Mouse (Mus musculus) ovary, adult 2 months (tissue): ENCODE measurements around the gene Cyp2w1. TPM values are rescaled to one million over a fixed set of nuclear protein-coding genes. Genes with fewer than 3 reads are reported as not detected.

Source experiments
- polyA plus RNA-seq: library from polyadenylated mRNA; depleted of rRNA; stranded (reverse); fragments of >200 nt; gene quantifications from 2 replicates; pipeline ENCODE4 v1.2.3, GENCODE M21; 2012; rRNA removed

Cyp2w1 gene
- polyA plus RNA-seq: 0.50 and 1.6 TPM in 2 replicates

DNA sequence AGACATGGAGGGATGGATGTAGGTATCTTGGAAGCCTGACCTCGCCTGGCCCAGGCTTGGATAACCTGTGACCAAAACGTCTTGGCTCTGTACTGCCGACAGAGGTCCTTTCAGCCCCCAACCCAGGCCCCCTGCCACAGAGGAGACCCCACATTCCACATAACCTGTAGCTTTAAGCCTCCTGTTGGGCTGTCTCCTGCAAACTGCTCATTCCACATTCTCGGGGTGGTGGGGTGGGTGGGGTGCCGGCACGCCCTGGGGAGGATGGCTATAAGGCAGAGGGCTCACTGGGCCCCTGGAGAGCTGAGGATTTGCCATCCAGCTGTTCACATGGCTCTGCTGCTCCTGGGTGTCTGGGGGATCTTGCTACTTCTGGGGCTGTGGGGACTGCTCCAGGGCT is at the start of gene Cyp2w1:
Cyp2w1 (plus strand) TSS at position 301 of the 400 bp plus-strand sequence.

DNA sequence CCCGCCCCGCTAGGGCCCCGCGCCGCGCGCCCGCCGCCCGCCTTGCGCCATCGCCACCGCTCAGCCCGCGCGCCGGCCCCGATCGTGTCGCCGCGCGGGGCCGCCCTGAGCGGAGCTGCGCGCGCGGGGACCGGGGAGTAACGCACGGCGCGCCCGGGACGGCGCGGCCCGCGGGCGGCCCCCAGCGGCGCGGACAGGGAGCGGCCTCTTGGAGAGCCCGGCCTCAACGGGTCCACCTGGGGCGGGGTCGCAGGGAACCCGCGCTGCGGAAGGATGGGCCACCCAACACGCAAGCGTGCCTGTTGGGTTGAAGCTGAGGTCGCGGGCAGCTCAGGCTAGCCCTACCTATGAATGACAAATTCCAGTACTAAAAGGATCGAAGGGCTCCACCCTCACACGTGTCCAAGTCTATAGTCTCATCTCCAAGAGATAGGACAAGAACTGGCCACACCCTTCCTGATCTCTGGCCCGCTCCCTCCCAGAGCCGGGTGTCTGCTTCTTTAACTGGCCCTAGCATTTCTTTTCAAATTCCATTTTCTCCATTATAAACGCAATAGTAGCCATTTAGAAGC is 26.9 kb upstream of the Cyp2w1 start, which contains the start of gene Adap1:
Adap1 (minus strand) TSS at position 228 of the 572 bp plus-strand sequence.

DNA sequence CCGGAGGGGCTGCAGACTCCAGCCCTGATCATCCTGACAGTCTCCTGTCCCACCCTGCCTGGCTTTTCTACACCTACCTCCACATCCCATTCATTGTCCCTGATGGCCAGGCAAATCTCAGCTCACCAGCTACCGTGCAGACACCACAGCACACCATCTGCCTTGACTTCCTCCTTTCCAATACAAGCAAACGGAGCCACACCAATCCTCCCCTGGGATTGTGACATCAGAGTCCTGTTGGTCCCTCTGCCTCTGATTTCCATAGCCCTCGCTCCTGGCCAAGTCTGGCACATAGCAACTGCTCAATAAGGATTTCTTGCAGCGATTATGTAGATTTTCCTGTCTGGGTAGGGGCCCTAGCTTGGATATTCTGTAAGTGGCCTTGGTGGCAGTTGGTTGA is 1.3 kb upstream of the Cyp2w1 start, which contains the start of gene Cox19:
Cox19 (minus strand) TSS at position 285 of the 400 bp plus-strand sequence.

DNA sequence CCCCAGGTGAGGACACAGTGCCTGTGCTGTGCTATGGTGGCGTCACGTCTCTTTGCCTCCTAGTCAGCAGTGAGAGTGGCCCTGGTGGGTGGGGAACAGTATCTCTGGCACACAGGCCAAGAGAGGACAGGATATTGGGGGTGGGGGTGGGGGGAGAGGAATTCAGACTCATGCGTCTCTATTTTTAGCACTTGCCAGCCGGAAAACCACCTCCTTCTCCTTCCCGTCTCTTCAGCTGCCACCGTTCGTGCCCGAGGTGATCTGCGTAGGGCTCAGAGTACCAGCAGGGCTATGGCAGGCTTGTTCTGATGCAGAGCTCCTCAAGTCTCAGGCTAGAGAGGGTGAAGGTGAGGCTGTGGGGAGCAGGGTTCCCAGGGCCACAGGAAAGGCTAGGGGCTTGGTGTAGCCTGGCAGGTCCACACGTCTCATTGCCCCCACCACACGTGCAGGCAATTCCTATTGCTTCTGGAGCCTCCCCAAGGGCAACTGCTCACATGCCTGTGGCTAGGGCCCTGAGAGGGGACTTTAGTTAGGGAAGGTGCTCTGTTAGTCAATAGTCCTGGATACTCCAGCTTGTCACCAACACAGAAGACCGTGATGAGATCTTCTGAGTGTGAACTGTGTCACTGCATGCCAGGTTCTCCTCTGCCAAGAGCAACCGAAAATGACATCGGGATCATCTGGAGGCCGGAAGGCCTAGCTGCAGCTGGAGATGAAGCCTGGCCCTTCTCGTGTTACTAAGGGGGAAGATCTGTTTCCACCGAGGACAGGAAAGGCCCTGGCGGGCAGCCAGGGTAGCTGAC is 25.3 kb downstream of the Cyp2w1 start, which contains the start of gene Gpr146:
Gpr146 (plus strand) TSS at position 230 of the 803 bp plus-strand sequence.

DNA sequence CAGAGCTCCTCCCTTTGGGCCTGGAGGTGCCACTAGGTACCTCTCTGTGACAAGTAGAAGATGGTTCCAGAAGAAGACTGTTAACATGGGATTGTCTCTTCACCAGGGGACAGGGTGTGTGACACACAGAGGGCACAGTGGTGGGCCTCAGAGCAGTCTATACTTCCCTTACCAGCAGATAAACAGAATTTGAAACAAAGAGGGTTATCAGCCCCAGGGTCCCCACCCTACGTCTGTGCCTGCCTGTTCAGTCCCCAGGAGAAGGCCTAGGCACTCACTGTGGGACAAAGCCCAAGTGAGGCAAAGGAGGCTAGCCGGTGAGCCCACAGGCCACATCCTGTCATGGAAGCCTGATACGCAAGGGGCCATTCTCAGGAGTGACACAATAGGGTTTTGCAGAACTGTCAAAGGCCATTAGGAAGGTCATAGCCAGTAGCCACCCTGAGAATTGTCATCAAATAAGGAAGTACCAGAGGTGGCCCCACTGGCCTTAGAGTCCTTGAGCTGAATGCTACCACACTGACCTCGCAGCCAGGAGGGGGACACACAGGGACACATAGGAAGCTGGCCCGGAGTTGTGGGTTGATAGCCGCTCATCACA is 52.5 kb downstream of the Cyp2w1 start, which contains the start of gene C130050O18Rik:
C130050O18Rik (plus strand) TSS at position 480 of the 601 bp plus-strand sequence.

Other genes starting within 250 kb of the Cyp2w1 start
- gene Prkar1b, start 202.6 kb upstream of the Cyp2w1 start, polyA plus RNA-seq: 23.6 and 25.0 TPM in 2 replicates
- gene Dnaaf5, start 202.4 kb upstream of the Cyp2w1 start, polyA plus RNA-seq: 40.9 and 59.5 TPM in 2 replicates
- 56.8 and 64.1 TPM in 2 replicates for gene Sun1, start 152.0 kb upstream of the Cyp2w1 start, polyA plus RNA-seq
- 306 and 544 TPM in 2 replicates for gene Get4, start 100.3 kb upstream of the Cyp2w1 start, polyA plus RNA-seq
- gene Adap1, start 27.0 kb upstream of the Cyp2w1 start, polyA plus RNA-seq: 6.9 and 7.4 TPM in 2 replicates
- gene Cox19, start 1.2 kb upstream of the Cyp2w1 start, polyA plus RNA-seq: 56.4 and 75.0 TPM in 2 replicates
- gene Gpr146, start 25.1 kb downstream of the Cyp2w1 start, polyA plus RNA-seq: 30.7 and 31.7 TPM in 2 replicates
- gene C130050O18Rik, start 52.7 kb downstream of the Cyp2w1 start, polyA plus RNA-seq: 1.5 and 2.4 TPM in 2 replicates
- gene Gper1, start 70.5 kb downstream of the Cyp2w1 start, polyA plus RNA-seq: 4.0 and 5.0 TPM in 2 replicates
- 18.3 and 24.8 TPM in 2 replicates for gene 3110082I17Rik, start 107.9 kb downstream of the Cyp2w1 start, polyA plus RNA-seq
- gene Zfand2a, start 131.9 kb downstream of the Cyp2w1 start, polyA plus RNA-seq: 10.3 and 16.7 TPM in 2 replicates
- not detected in 2 replicates for gene Uncx, start 190.9 kb downstream of the Cyp2w1 start, polyA plus RNA-seq